ENCODE assay signal across 8 mouse cellular contexts in the genomic region with DNA sequence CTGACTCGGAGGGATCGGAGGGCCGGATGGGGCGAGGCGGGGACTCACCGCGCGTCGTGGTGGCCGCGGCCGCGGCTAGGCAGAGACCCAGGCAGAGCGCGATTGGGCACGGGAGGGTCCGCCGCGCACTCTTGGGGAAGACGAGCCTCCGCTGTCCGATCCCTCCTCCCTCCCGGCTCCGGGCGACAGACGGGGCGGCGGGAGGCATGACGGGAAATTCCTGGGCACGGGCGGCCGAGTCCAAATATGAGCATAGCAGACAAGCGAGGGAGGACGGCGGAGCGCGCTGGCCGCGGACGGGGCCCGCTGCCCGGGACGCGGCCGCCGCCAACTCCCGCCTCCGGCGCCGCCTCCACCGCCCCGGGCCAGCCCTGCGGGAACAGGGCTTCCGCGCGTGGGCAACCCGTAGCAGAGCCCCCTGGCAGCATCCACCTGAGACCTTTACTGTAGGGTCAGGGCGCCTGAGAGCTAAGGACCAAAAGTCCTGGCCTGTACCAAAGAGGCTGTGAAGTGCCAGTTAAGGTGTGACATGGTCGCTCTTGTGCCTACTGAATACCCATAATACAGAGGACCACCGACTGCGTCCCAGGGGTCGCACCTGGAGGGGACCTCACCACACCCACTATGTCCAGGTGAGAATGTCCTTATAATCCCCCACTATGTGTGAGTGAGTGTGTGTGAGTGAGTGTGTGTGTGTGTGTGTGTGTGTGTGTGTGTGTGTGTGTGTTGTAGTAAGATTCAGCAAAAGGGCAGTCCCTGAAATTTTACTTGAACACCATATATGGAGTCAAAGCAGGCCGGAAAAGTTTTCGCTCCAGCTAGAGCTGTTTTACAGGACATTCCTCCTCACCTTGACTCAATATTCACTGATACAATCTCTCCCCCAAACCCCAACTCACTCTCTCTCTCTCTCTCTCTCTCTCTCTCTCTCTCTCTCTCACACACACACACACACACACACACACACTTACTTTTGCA. TPM values are rescaled to one million over a fixed set of nuclear protein-coding genes. Genes with fewer than 3 reads are reported as not detected.
DNase-seq lines count a peak whose midpoint lies in the region; ATAC-seq and TF ChIP-seq lines count a peak whose summit lies in the region.

A gene (minus strand): TSS at position 317 of the 978 bp plus-strand sequence.

- no peaks in the 10 kb centered on the region for H3K27me3 ChIP-seq in embryonic facial prominence, embryonic 14.5 days (replicated peaks; ENCODE audit: control insufficient read depth, insufficient read depth, low read length)
- peaks cover 8% of the 10 kb centered on the region for H3K27me3 ChIP-seq in midbrain, embryonic 16.5 days (ENCODE audit: control insufficient read depth, insufficient read depth, low read depth, low read length)
- no peaks in the 10 kb centered on the region; the same call in 1 of the 2 replicates for H3K27me3 ChIP-seq in testis, adult 2 months (ENCODE audit: control insufficient read depth, insufficient read depth, low read length)

- H3K9me3 ChIP-seq in embryonic facial prominence, embryonic 14.5 days (ENCODE audit: control insufficient read depth, low read length): no peaks in the 10 kb centered on the region
- H3K9me3 ChIP-seq in midbrain, embryonic 16.5 days (replicated peaks; ENCODE audit: control insufficient read depth, low read length, poor library complexity, severe bottlenecking): no peaks in the 10 kb centered on the region

- peak; percentile 56 for TF ChIP-seq POLR2A in testis, adult 2 months (IDR thresholded peaks at IDR 0.05; ENCODE audit: control insufficient read depth, low read depth, low read length)

- H3K27ac ChIP-seq in embryonic facial prominence, embryonic 14.5 days (replicated peaks; ENCODE audit: low read depth, low read length): peak within 1 kb of the TSS; percentile 65
- H3K27ac ChIP-seq in midbrain, embryonic 16.5 days (ENCODE audit: low read length): no peak within 1 kb of the TSS
- H3K27ac ChIP-seq in testis, adult 2 months (ENCODE audit: control insufficient read depth, insufficient read depth, low read depth, low read length): peak within 1 kb of the TSS; percentile 71

- 6% methylated on average over 31 of the region's 64 CpGs for WGBS in embryonic facial prominence, embryonic 14.5 days
- WGBS in midbrain, embryonic 16.5 days: 4% methylated on average over 36 of the region's 64 CpGs

- peak within 1 kb of the TSS; percentile 90 for H3K4me2 ChIP-seq in embryonic facial prominence, embryonic 14.5 days (ENCODE audit: low read depth, low read length)
- peak within 1 kb of the TSS; percentile 98 for H3K4me2 ChIP-seq in midbrain, embryonic 16.5 days (ENCODE audit: low read length)

- H3K4me3 ChIP-seq in embryonic facial prominence, embryonic 14.5 days (ENCODE audit: low read depth, low read length): peak within 1 kb of the TSS; percentile 77
- H3K4me3 ChIP-seq in midbrain, embryonic 16.5 days (ENCODE audit: low read depth, low read length): peak within 1 kb of the TSS; percentile 67
- H3K4me3 ChIP-seq in testis, adult 2 months (ENCODE audit: control insufficient read depth, low read depth, low read length): peak within 1 kb of the TSS; percentile 92

- DNase-seq in 3134 (ENCODE audit: extremely low read depth, insufficient read length, low spot score) (peak; percentile 89), liver (peak; percentile 67)
- DNase-seq in adrenal gland, postnatal 14 days: peak; percentile 93
- DNase-seq in embryonic facial prominence, embryonic 14.5 days (ENCODE audit: low spot score): peak; percentile 92
- DNase-seq in heart, adult 9 months (ENCODE audit: low spot score in 2 of 2): peak; percentile 91
- peak; percentile 75 to 77 for DNase-seq in kidney, adult 8-10 months

- TF ChIP-seq CTCF in testis, adult 2 months (IDR thresholded peaks at IDR 0.05; ENCODE audit: control insufficient read depth, insufficient read depth, insufficient replicate concordance, low read depth, low read length): no peak

- H3K4me1 ChIP-seq in embryonic facial prominence, embryonic 14.5 days (ENCODE audit: control insufficient read depth, insufficient read depth, low read length): peaks cover 12% of the 10 kb centered on the region
- H3K4me1 ChIP-seq in midbrain, embryonic 16.5 days (ENCODE audit: control insufficient read depth, insufficient read depth, low read length): peaks cover 3% of the 10 kb centered on the region; the same call in 1 of the 2 replicates
- peaks cover 32% of the 10 kb centered on the region for H3K4me1 ChIP-seq in testis, adult 2 months (ENCODE audit: control insufficient read depth, insufficient read depth, low read length)

- H3K36me3 ChIP-seq in embryonic facial prominence, embryonic 14.5 days (ENCODE audit: control insufficient read depth, insufficient read depth, low read length): no peaks in the 10 kb centered on the region
- no peaks in the 10 kb centered on the region for H3K36me3 ChIP-seq in midbrain, embryonic 16.5 days (ENCODE audit: control insufficient read depth, insufficient read depth, low read length)
- no peaks in the 10 kb centered on the region; the same call in 1 of the 2 replicates for H3K36me3 ChIP-seq in testis, adult 2 months (ENCODE audit: control insufficient read depth, insufficient read depth, low read length)

- peak; percentile 79 for ATAC-seq in embryonic facial prominence, embryonic 14.5 days (ENCODE audit: low read depth)
- ATAC-seq in midbrain, embryonic 16.5 days: peak; percentile 84

- H3K9ac ChIP-seq in embryonic facial prominence, embryonic 14.5 days (ENCODE audit: low read depth, low read length): peak within 1 kb of the TSS; percentile 82
- peak within 1 kb of the TSS; percentile 70 for H3K9ac ChIP-seq in midbrain, embryonic 16.5 days (ENCODE audit: low read depth, low read length)

RNA-seq across cellular contexts. Expression of the gene that starts here (rescaled TPM):
- total RNA-seq in adrenal gland, postnatal 14 days (2021): 37.0 and 40.0 TPM in 2 replicates
- 10.1 and 13.6 TPM in 2 replicates for polyA plus RNA-seq in embryonic facial prominence, embryonic 14.5 days (2014; fragmentation: Nextera tagmentation; extraction: Ambion mirVana)
- polyA plus RNA-seq in midbrain, embryonic 16.5 days (2015; fragmentation: Nextera tagmentation; extraction: Ambion mirVana): 1.0 and 1.3 TPM in 2 replicates
- polyA plus RNA-seq in testis, adult 2 months (2012; rRNA removed): 30.6 and 35.1 TPM in 2 replicates
